Mouse (Mus musculus) embryonic fibroblast, embryonic 13.5 days (primary cell): Measurements from ENCODE around the gene Atp5b.
"Not testable (repeated sequence)": the region's sequence is repeated elsewhere in the genome, so short reads cannot be mapped to it uniquely, and the experiment has no call there.

Experiments
- CTCF ChIP-seq: IDR thresholded peaks from 2 replicates; pipeline ENCODE4 v1.5.1; 2011; ENCODE audit warnings: mild to moderate bottlenecking, control low read depth, low read length, moderate library complexity, borderline replicate concordance; ENCODE audit not compliant: insufficient read depth
- POLR2A ChIP-seq: IDR thresholded peaks from 2 replicates; pipeline ENCODE4 v1.6.1; 2011; ENCODE audit warnings: low read depth, mild to moderate bottlenecking, control low read depth, low read length, moderate library complexity

GRCm38 (mm10) chr10:128052136-128052535, 30.9 kb upstream of the Atp5b start:
- TF ChIP-seq POLR2A, CTCF: not testable (repeated sequence)
